Mouse (Mus musculus) ovary, adult 2 months (tissue): Measurements from ENCODE around the gene Nox1. TPM values are rescaled to one million over a fixed set of nuclear protein-coding genes. Genes with fewer than 3 reads are reported as not detected.

Experiments used
- polyA plus RNA-seq: library from polyadenylated mRNA; depleted of rRNA; stranded (reverse); fragments of >200 nt; gene quantifications from 2 replicates; pipeline ENCODE4 v1.2.3, GENCODE M21; 2012; rRNA removed

Gene Nox1
- polyA plus RNA-seq, result not detected in 2 replicates

DNA sequence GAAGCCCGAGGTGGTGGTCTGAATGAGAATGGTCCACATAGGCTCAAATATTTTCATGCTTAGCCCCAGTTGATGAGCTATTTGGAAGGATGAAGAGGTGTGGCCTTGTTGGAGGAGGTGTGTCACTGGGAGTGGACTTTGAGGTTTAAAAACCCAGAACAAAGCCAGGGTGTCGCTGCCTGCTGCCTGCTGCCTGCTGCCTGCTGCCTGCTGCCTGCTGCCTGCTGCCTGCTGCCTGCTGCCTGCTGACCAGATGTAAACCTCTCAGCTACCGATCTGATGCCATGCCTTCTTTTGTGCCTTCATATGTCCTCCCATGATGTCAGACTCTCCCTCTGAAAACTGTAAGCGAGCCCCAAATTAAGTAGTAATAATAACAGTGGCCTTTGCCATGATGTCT, at the start of gene Nox1:
Nox1 (minus strand) TSS at position 101 of the 400 bp plus-strand sequence.

DNA sequence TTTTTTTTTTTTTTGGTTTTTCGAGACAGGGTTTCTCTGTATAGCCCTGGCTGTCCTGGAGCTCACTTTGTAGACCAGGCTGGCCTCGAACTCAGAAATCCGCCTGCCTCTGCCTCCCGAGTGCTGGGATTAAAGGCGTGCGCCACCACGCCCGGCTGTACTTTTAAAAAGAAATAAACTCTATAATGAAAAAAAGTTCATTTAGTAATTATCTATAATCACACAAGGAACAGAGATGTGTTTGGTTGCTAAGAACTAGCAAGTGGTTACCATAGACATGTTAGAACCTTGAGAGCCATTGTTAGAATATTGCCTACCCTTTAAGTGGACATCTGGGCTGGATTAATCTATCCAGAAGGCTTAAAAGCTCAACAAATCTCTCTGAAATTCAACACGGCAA, 34.6 kb downstream of the Nox1 start, which contains the start of gene Arl13a:
Arl13a (plus strand) TSS at position 301 of the 400 bp plus-strand sequence.

DNA sequence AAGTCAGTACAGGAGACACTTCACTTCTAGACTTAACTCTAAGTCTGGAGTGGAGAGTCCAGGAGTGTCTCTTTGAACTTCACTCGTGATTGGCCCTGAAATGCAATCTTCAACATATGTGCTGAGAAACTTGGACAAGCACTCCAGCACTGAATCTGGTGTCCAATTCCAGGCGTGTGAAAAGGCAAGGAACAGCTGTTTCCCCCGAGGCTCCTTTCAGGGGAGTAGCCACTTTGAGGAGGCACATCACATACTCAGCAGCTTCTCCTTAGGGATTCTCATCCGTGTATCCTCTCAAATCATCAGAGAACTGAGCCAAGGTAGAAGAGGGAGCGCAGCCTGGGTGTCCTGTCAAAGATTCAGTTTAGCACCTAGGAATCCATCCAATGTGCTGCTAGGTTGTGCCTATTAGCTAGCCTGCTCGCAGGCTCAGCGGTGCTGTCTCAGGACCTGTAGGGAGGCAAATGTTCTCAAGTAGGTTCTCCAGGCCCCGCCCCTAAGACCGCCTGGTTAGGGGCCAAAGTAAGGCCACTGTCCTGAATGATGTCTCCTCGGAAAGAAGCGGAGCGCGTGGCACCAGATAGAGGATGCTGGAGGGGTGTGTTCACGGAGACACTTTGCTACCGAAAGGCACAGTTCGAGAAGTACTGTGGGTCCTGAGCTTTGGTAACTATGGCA, 59.6 kb downstream of the Nox1 start, which contains the start of gene Xkrx:
Xkrx (minus strand) TSS at position 34 of the 678 bp plus-strand sequence.

DNA sequence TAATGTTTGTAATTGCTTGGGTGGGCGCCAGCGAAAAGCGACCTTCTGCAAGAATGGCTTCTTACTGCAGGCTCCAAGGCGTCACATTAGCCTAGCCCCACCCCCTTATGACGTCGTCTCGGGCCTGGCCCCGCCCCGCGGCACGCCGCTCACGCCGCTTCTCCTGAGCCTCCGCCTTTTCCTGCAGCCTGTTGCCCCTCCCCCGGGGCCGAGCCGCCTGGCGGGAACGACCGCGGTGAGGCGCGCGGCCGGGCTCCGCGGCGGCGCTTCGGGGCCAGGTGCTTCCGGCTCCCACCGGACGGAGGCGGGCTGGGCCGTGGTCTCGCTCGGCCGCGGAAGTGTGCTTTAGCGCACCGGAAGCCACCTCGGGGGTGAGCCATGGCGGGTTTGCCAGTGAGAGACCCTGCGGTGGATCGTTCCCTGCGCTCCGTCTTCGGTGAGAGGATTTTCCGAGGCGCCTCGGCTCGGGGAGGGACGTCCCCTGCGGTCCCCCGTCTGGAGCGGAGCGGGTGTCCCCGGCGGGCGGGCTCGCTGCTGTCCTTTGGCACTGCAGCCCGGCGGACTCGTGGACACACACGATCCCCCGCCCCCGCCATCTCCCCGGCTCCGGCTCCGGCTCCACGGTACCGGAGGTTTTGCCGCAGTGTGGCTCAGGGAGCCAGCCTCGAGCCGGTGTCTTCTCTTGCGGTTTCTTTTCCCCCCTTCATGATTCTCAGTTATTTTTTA, 162.6 kb downstream of the Nox1 start, which contains the start of gene Cstf2:
Cstf2 (plus strand) TSS at position 201 of the 726 bp plus-strand sequence.

Other genes starting within 250 kb of the Nox1 start
- gene Sytl4, start 240.1 kb downstream of the Nox1 start, polyA plus RNA-seq, result 3.9 and 5.5 TPM in 2 replicates
- 20.9 and 25.0 TPM in 2 replicates for gene Cstf2, start 162.8 kb downstream of the Nox1 start, polyA plus RNA-seq
- gene Xkrx, start 59.9 kb downstream of the Nox1 start, polyA plus RNA-seq, result 0.33 and 0.34 TPM in 2 replicates
- gene Arl13a, start 34.5 kb downstream of the Nox1 start, polyA plus RNA-seq, result not detected in 2 replicates
- 5.6 and 7.7 TPM in 2 replicates for gene Trmt2b, start 55.0 kb upstream of the Nox1 start, polyA plus RNA-seq
- 11.7 and 14.8 TPM in 2 replicates for gene Tmem35a, start 73.3 kb upstream of the Nox1 start, polyA plus RNA-seq
- gene Cenpi, start 86.1 kb upstream of the Nox1 start, polyA plus RNA-seq, result 0.57 and 1.0 TPM in 2 replicates
- gene Drp2, start 182.6 kb upstream of the Nox1 start, polyA plus RNA-seq, result 3.1 and 4.0 TPM in 2 replicates